Mouse (Mus musculus) embryonic facial prominence, embryonic 11.5 days (tissue): ENCODE results near the gene Flywch1. TPM values are rescaled to one million over a fixed set of nuclear protein-coding genes. Genes with fewer than 3 reads are reported as not detected.

ENCODE experiments used
- ATAC-seq: fragments of 200-750 bp; cut with Nextera tagmentation; replicated peaks from 2 replicates; pipeline ENCODE4 v1.8.0; 2017; ENCODE audit warnings: low read depth; ENCODE audit not compliant: insufficient number of reproducible peaks, low FRiP score, low TSS enrichment
- DNase-seq: peaks from one replicate; pipeline ENCODE4 v3.0.0-alpha.2; 2015; ENCODE audit warnings: low spot score
- H3K27ac ChIP-seq: fragments of 300-500 bp; sonication (generic); replicated peaks from 2 replicates; pipeline ENCODE4 v1.5.1; 2014; ENCODE audit warnings: mild to moderate bottlenecking, low read depth, low read length, control low read depth
- H3K27me3 ChIP-seq: fragments of 300-500 bp; sonication (generic); 2 replicates; pipeline ENCODE4 v1.6.1; 2014; ENCODE audit warnings: mild to moderate bottlenecking, low read length, moderate library complexity, mixed read lengths; ENCODE audit not compliant: control insufficient read depth, insufficient read depth
- H3K36me3 ChIP-seq: fragments of 300-500 bp; sonication (generic); replicated peaks from 2 replicates; pipeline ENCODE4 v1.6.1; 2014; ENCODE audit warnings: low read depth, mild to moderate bottlenecking, low read length, moderate library complexity, mixed read lengths; ENCODE audit not compliant: control insufficient read depth, insufficient read depth
- H3K4me1 ChIP-seq: fragments of 300-500 bp; sonication (generic); 2 replicates; pipeline ENCODE4 v1.6.1; 2014; ENCODE audit warnings: low read length, mixed read lengths; ENCODE audit not compliant: control insufficient read depth, insufficient read depth
- H3K4me2 ChIP-seq: fragments of 300-500 bp; sonication (generic); 2 replicates; pipeline ENCODE4 v1.6.1; 2014; ENCODE audit warnings: low read depth, mild to moderate bottlenecking, control low read depth, low read length, moderate library complexity
- H3K4me3 ChIP-seq: fragments of 300-500 bp; sonication (generic); 2 replicates; pipeline ENCODE4 v1.5.1; 2014; ENCODE audit warnings: low read depth, low read length, control low read depth
- H3K9ac ChIP-seq: fragments of 300-500 bp; sonication (generic); replicated peaks from 2 replicates; pipeline ENCODE4 v1.6.1; 2014; ENCODE audit warnings: mild to moderate bottlenecking, control low read depth, low read length
- H3K9me3 ChIP-seq: fragments of 300-500 bp; sonication (generic); replicated peaks from 2 replicates; pipeline ENCODE4 v1.6.1; 2016; ENCODE audit warnings: mild to moderate bottlenecking, low read length, inconsistent platforms, mixed read lengths; ENCODE audit not compliant: control insufficient read depth
- WGBS: fragments of 180-500 bp; shearing (Covaris S2); extraction: QIAGEN DNeasy Blood & Tissue Kit; methylation state at CpG from one replicate; pipeline ENCODE4 v1.1.7; 2014; 5-methylcytosine and 5-hydroxymethylcytosine counted together
- polyA plus RNA-seq: library from polyadenylated mRNA; unstranded; fragments of >200 nt; fragmentation: Nextera tagmentation; extraction: Ambion mirVana; gene quantifications from 2 replicates; pipeline ENCODE4 v1.2.1, GENCODE M21; 2014

Gene Flywch1
- polyA plus RNA-seq, 1 experiment from 2014 or later, result 88.3 TPM

DNA sequence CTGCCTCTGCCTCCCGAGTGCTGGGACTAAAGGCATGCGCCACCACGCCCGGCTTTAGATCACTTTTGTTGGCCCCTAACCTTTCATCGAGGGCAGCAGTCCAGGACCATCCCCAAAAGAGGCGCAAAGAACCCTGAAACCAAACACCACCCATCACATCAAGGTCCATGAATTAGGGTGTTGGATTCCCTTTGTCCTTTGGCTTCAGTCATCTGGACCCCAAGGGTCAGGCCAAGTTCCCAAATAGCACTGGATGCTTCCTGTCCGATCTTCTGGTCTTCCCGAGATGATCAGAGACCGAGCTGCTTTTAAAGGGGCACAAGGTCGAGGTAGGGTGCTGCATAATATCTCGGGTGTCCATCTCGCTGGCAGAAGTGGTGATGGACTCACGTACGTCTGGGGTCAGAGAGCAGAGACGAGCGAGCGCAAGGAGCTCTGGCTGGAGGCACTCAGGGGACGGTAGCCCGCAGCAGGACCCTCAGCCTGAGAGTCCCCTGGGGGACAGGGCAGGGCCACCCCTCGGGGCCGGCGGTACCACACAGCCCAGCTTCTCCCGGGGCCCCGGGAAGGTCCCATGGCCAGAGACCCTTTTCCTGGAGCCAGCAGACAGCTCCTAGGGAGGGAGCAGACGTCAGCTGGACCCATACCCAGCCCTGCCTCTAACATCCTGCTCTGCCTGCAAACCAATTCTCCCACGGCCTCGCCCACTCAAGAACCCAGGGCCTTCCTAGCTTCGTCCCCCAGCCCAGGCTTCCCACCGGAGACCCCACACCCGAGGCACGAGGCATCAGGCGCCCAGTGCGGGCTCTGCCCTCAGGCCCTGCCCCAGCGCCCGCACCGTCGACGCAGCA lies 29.8 kb downstream of the Flywch1 start:
- Histone ChIP-seq H3K4me3 (no peak overlapping the region), H3K4me1 (peaks cover 14% of the 10 kb centered on the region), H3K27me3 (peaks cover 79% of the 10 kb centered on the region), H3K27ac (no peak overlapping the region), H3K9ac (no peak overlapping the region), H3K36me3 (no peaks in the 10 kb centered on the region), H3K9me3 (no peaks in the 10 kb centered on the region), H3K4me2 (no peak overlapping the region; the same call in 1 of the 2 replicates)
- ATAC-seq (no peak), DNase-seq (no peak)
- WGBS, result 43% methylated on average over 38 of the region's 38 CpGs

DNA sequence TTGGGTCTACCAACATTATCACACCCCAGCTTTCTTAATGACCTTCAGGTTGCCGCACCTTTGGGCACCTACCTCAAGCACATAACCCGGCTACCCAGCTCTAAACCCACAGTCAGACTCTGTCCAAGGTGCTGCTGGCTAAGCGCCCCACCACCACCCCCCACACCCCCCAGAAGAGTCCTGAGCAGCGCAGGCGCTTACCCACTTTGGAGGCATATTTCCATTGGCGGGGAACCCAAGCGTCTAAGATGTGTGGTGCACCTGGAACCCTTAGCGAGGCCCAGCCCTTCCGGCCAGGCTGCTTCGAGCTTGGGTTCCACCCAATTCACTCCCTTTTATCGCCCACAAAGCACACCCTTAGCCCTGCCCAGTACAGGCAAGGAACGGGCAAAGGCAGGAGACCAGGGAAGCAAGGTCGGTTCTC lies 30.8 kb downstream of the Flywch1 start, which contains the start of gene Paqr4:
Gene Paqr4, minus strand, starts transcription at position 270 of the 424 bp plus-strand sequence.
- peaks cover 71% of the 10 kb centered on the region for H3K27me3 ChIP-seq
- WGBS, result 10% methylated on average over 13 of the region's 13 CpGs
- DNase-seq, result no peak
- H3K4me1 ChIP-seq, result peaks cover 10% of the 10 kb centered on the region
- H3K9me3 ChIP-seq, result no peaks in the 10 kb centered on the region
- peak; percentile 4; the same call in 1 of the 2 replicates for ATAC-seq
- no peaks in the 10 kb centered on the region for H3K36me3 ChIP-seq
- peak within 1 kb of the TSS; percentile 57 for H3K9ac ChIP-seq
- peak within 1 kb of the TSS; percentile 58 for H3K4me3 ChIP-seq
- H3K4me2 ChIP-seq, result peak within 1 kb of the TSS; percentile 97
- peak within 1 kb of the TSS; percentile 56; the same call in 1 of the 2 replicates for H3K27ac ChIP-seq

DNA sequence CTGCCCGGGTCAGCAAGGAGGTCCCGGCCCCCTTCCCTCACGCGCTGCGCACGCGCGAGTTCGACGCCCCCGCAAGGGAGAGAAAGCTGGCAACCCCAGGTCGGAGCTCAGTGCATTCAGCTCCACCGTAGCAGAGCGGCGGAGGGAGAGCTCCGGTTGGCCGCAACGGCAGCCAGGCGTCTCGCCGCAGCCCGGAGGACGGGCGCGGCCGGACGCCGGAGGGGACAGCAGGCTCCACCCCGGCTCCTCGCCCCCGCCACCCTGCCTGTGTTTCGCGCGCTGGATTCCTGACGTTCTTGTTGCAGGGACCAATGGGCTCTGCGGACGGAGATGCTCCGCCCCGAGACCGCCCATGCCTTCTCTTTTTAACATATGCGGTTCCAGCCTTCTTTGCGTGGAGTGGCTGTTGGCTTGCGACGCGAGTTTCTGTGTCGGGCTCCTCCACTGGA lies 31.2 kb downstream of the Flywch1 start:
- ATAC-seq, result peak; percentile 53
- Histone ChIP-seq H3K4me1 (peaks cover 10% of the 10 kb centered on the region), H3K9me3 (no peaks in the 10 kb centered on the region), H3K27me3 (peaks cover 66% of the 10 kb centered on the region), H3K4me3 (peak overlapping the region; percentile 58), H3K27ac (peak overlapping the region; percentile 56; the same call in 1 of the 2 replicates), H3K36me3 (no peaks in the 10 kb centered on the region), H3K9ac (peak overlapping the region; percentile 57), H3K4me2 (peak overlapping the region; percentile 97)
- DNase-seq, result peak; percentile 89
- WGBS, result under 1% methylated on average over 46 of the region's 46 CpGs

DNA sequence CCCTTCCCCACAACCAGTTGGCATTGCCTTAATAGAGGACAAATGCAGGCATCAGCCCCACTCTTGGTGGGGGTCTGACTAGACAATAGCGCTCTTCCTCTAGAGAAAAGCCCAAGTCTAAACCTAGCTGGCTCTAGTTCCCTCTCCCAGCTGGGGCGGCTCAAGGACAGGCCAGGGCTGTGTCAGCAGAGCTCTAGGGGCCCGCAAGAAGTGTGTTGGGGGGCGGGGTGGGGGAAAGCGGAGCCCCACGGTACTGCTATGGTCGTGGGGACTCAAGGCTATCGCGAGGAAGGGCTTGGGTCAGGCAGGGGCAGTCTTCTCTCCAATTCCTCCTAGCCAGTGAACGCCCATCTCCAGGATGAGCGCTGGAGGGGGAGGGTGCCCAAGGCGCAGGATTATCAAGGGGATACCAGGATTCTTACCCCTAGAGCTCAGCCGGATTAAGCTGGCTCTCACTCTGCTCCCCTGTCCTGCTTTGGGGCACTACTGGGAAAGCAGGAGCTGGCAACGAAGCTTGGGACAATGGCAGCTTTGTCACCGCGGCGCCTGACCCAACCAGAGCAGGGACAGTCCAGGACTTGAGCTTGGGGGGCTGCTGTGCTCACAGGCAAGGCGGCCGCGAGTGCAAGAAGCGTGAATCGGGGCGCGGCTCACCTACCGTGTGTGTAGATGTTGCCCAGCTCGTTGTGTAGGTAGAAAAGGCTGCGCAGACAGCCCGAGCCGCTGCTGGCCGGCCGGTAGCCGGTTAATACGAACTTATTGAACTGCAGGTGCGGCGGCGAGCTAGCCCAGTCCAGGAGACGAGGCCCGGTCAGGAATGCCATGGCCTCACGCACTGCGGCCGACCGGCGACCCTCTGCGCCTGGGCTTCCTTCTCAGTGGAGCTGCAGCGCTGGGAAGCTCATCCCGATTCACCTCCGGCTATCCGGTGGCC lies 31.9 kb downstream of the Flywch1 start:
- ATAC-seq, result 0 out of 2 replicates have a peak, but pooled peaks have one; percentile 15
- WGBS, result under 1% methylated on average over 48 of the region's 48 CpGs
- H3K27ac ChIP-seq, result peak overlapping the region; percentile 56
- peak overlapping the region; percentile 57 for H3K9ac ChIP-seq
- H3K4me2 ChIP-seq, result peak overlapping the region; percentile 97
- no peaks in the 10 kb centered on the region for H3K36me3 ChIP-seq
- H3K4me3 ChIP-seq, result peak overlapping the region; percentile 58
- H3K27me3 ChIP-seq, result peaks cover 59% of the 10 kb centered on the region
- DNase-seq, result peak; percentile 23
- peaks cover 6% of the 10 kb centered on the region for H3K4me1 ChIP-seq
- no peaks in the 10 kb centered on the region for H3K9me3 ChIP-seq

DNA sequence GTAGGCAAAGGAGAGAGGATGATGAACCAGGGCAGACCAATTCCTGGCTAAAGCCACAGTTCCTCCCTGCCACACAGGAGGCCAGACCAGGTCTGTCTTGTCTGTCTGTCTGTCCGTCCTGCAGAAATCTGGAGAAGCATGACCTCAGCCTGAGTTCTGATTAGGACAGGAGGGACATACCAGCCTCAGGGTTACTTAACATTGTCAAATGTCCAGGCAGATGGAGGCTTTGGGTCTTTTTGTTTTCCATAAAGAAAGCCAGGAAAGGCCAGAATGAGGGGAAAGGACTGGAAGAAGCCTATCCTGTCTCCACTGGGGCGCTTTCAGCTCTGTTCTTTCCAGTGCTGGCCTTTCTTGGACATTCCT lies 32.6 kb downstream of the Flywch1 start:
- Histone ChIP-seq H3K4me2 (peak overlapping the region; percentile 97), H3K9me3 (no peaks in the 10 kb centered on the region), H3K9ac (no peak overlapping the region), H3K4me1 (peaks cover 6% of the 10 kb centered on the region), H3K27me3 (peaks cover 53% of the 10 kb centered on the region), H3K4me3 (peak overlapping the region; percentile 58), H3K27ac (no peak overlapping the region), H3K36me3 (no peaks in the 10 kb centered on the region)
- WGBS, result 30% methylated on average over 2 of the region's 2 CpGs
- no peak for DNase-seq
- no peak for ATAC-seq

DNA sequence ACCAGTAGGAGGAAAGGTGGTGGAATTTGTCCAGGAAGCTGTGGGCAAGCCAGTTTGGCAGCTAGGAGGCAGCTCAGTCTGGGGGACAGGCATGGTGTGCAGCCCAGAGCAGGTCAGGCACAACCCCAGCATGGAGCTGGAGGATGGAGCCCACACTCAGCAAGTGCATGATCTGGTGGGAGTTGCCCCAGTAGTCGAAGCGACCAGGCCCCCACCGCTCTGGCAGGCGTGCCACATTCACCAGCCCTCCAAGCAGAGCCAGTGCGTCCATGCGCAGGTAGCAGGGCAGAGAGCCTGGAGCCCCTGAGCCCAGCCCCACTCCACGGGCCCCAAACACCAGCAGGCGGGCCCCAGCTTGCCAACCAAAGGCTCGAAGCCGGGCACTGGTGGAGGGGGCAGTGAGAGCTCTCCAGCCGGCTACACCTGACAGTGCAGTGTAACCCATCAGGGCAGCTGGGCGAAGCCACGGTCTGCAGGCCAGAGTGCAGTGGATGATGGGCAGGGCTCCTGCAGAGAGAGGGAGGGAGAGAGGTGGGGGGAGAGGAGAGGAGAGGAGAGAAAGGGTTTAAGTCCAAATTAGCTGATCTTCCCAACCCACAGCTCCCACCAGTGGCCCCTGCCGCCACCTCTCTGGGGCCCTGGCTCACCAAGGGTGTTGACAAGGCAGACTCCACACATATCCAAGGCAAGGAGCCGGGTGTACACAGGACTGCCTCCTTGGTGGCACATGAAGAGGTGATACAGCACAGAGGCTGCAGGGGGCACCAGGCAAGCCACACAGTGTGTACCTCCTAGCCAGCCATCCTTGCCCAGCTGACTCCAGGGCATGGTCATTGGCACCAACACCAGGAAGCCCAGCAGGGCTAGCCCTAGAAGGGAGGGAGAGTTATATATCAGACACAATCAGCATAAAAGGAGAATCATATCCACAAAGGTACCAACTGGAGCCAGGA lies 33.6 kb downstream of the Flywch1 start:
- Histone ChIP-seq H3K27ac (no peak overlapping the region), H3K4me2 (no peak overlapping the region), H3K27me3 (peaks cover 42% of the 10 kb centered on the region), H3K36me3 (no peaks in the 10 kb centered on the region), H3K4me1 (peaks cover 6% of the 10 kb centered on the region), H3K9ac (no peak overlapping the region; the same call in 1 of the 2 replicates), H3K9me3 (no peaks in the 10 kb centered on the region), H3K4me3 (no peak overlapping the region)
- WGBS, result 62% methylated on average over 15 of the region's 15 CpGs
- 0 out of 2 replicates have a peak, but pooled peaks have one; percentile 2 for ATAC-seq
- DNase-seq, result no peak

DNA sequence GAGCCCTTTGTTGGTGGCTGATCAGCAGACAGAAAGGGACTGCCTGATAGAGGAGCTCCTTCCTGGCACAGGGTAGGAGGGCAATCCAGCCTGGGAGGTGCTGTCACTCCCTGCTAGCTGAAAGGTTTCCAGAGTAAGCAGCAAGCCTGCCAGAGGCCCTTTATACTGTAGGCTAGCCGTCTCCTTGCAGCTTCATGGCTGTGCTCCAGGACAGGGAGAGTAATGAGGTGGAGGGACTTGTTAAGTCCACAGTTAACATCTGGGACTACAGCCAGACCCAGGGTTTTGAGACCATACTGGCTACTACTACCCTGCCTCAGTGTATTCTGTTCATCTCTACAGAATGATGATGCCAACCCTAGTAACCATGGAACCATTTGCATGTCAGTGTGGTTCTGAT lies 37.1 kb downstream of the Flywch1 start:
- 88% methylated on average over 1 of the region's 1 CpGs for WGBS
- Histone ChIP-seq H3K4me1 (peaks cover under 1% of the 10 kb centered on the region), H3K9ac (no peak overlapping the region), H3K27ac (no peak overlapping the region), H3K4me3 (no peak overlapping the region), H3K9me3 (no peaks in the 10 kb centered on the region), H3K4me2 (no peak overlapping the region), H3K27me3 (peaks cover 12% of the 10 kb centered on the region), H3K36me3 (no peaks in the 10 kb centered on the region)
- DNase-seq (no peak), ATAC-seq (no peak)
